Comparison of ENCODE assay signal across 19 mouse cellular contexts in genomic region chr6:117670337-117670736, GRCm38 (mm10).
DNase-seq lines count a peak whose midpoint lies in the region; ATAC-seq and TF ChIP-seq lines count a peak whose summit lies in the region.
"Had no signal": no experiment of that assay in that cellular context is flagged by ENCODE, and none has a peak within 500 bp of the region (broad histone marks: within the 10 kb centered on the region; RNA-seq: fewer than 3 reads in every experiment).

No protein-coding gene starts in this region.

- H3K9ac ChIP-seq in embryonic facial prominence, embryonic 12.5 days, result no peak overlapping the region
- no peak overlapping the region for H3K9ac ChIP-seq in limb, embryonic 15.5 days
- H3K9ac ChIP-seq in hindbrain, postnatal 0 days (replicated peaks; ENCODE audit: low read length), result no peak overlapping the region
- H3K9ac ChIP-seq: forebrain, embryonic 15.5 days; heart, embryonic 13.5 days; hindbrain, embryonic 15.5 days had no signal

- WGBS in embryonic facial prominence, embryonic 12.5 days, result 50% methylated on average over 3 of the region's 3 CpGs
- WGBS in limb, embryonic 10.5 days, result 83% methylated on average over 3 of the region's 3 CpGs
- 71% methylated on average over 3 of the region's 3 CpGs for WGBS in limb, embryonic 15.5 days
- WGBS in hindbrain, postnatal 0 days, result 56% methylated on average over 3 of the region's 3 CpGs

- no peak for ATAC-seq in embryonic facial prominence, embryonic 12.5 days (ENCODE audit: insufficient number of reproducible peaks, insufficient read depth, low FRiP score, low TSS enrichment)
- ATAC-seq in limb, embryonic 15.5 days (ENCODE audit: insufficient number of reproducible peaks, low FRiP score, low TSS enrichment, low read depth), result no peak
- no peak for ATAC-seq in hindbrain, postnatal 0 days
- ATAC-seq: CD4-positive, CD25-positive, alpha-beta regulatory T cell, adult 4 months; forebrain, embryonic 15.5 days had no signal

- H3K27ac ChIP-seq in embryonic facial prominence, embryonic 12.5 days, result peak overlapping the region; percentile 85
- H3K27ac ChIP-seq in limb, embryonic 10.5 days, result peak overlapping the region; percentile 65
- 0 out of 2 replicates have a peak overlapping the region, but pooled peaks have one; percentile 4 for H3K27ac ChIP-seq in limb, embryonic 15.5 days
- no peak overlapping the region for H3K27ac ChIP-seq in hindbrain, postnatal 0 days
- H3K27ac ChIP-seq: forebrain, embryonic 15.5 days; heart, embryonic 13.5 days; hindbrain, embryonic 15.5 days had no signal

- H3K4me1 ChIP-seq in embryonic facial prominence, embryonic 12.5 days, result peaks cover 22% of the 10 kb centered on the region
- peaks cover 27% of the 10 kb centered on the region for H3K4me1 ChIP-seq in limb, embryonic 10.5 days
- H3K4me1 ChIP-seq in limb, embryonic 15.5 days, result peaks cover 17% of the 10 kb centered on the region
- H3K4me1 ChIP-seq in hindbrain, postnatal 0 days (ENCODE audit: insufficient read depth, low read length), result no peaks in the 10 kb centered on the region
- H3K4me1 ChIP-seq: forebrain, embryonic 15.5 days; heart, embryonic 13.5 days; hindbrain, embryonic 15.5 days had no signal

- no peak for TF ChIP-seq CTCF in hindbrain, postnatal 0 days (IDR thresholded peaks at IDR 0.05; ENCODE audit: low read depth)

- peak; percentile 55 for DNase-seq in heart, adult 11 months
- DNase-seq in heart, adult 18-20 months, result no peak
- no peak for DNase-seq in limb, embryonic 10.5 days (ENCODE audit: low spot score)
- DNase-seq in left cerebral cortex, postnatal 14 days (ENCODE audit: low spot score in 2 of 2), result no peak
- no peak for DNase-seq in hindbrain, postnatal 0 days (ENCODE audit: low spot score)
- DNase-seq: adrenal gland, adult 8-10 months; adrenal gland, postnatal 36 days; B cell, adult 2 months; cerebellum, adult 2 months; cerebellum, postnatal 10 days; gastrocnemius, postnatal 36 days; heart, postnatal 36 days had no signal

- no peaks in the 10 kb centered on the region for H3K27me3 ChIP-seq in embryonic facial prominence, embryonic 12.5 days
- no peaks in the 10 kb centered on the region for H3K27me3 ChIP-seq in limb, embryonic 10.5 days (ENCODE audit: low read depth, poor library complexity, severe bottlenecking)
- H3K27me3 ChIP-seq in limb, embryonic 15.5 days, result no peaks in the 10 kb centered on the region
- H3K27me3 ChIP-seq in hindbrain, postnatal 0 days (ENCODE audit: insufficient read depth, low read length), result no peaks in the 10 kb centered on the region
- H3K27me3 ChIP-seq: forebrain, embryonic 15.5 days; heart, embryonic 13.5 days; hindbrain, embryonic 15.5 days had no signal

- no peak overlapping the region for H3K4me3 ChIP-seq in embryonic facial prominence, embryonic 12.5 days
- no peak overlapping the region for H3K4me3 ChIP-seq in limb, embryonic 10.5 days
- no peak overlapping the region for H3K4me3 ChIP-seq in limb, embryonic 15.5 days
- no peak overlapping the region for H3K4me3 ChIP-seq in hindbrain, postnatal 0 days (ENCODE audit: low read length)
- H3K4me3 ChIP-seq: forebrain, embryonic 15.5 days; heart, embryonic 13.5 days; hindbrain, embryonic 15.5 days had no signal

- intact Hi-C loops in left cerebral cortex, postnatal 14 days (cut with DNase I), result no loop called here

- H3K9me3 ChIP-seq in embryonic facial prominence, embryonic 12.5 days, result no peaks in the 10 kb centered on the region
- H3K9me3 ChIP-seq in limb, embryonic 10.5 days (replicated peaks), result no peaks in the 10 kb centered on the region
- H3K9me3 ChIP-seq in limb, embryonic 15.5 days, result no peaks in the 10 kb centered on the region
- no peaks in the 10 kb centered on the region for H3K9me3 ChIP-seq in hindbrain, postnatal 0 days (ENCODE audit: low read length)
- H3K9me3 ChIP-seq: forebrain, embryonic 15.5 days; heart, embryonic 13.5 days; hindbrain, embryonic 15.5 days had no signal

- H3K4me2 ChIP-seq in embryonic facial prominence, embryonic 12.5 days (replicated peaks), result no peak overlapping the region
- H3K4me2 ChIP-seq in limb, embryonic 15.5 days, result no peak overlapping the region
- H3K4me2 ChIP-seq in hindbrain, postnatal 0 days (ENCODE audit: low read depth, low read length), result no peak overlapping the region
- H3K4me2 ChIP-seq: forebrain, embryonic 15.5 days; heart, embryonic 13.5 days; hindbrain, embryonic 15.5 days had no signal

- no peaks in the 10 kb centered on the region for H3K36me3 ChIP-seq in embryonic facial prominence, embryonic 12.5 days
- H3K36me3 ChIP-seq in limb, embryonic 10.5 days, result no peaks in the 10 kb centered on the region
- H3K36me3 ChIP-seq in limb, embryonic 15.5 days, result no peaks in the 10 kb centered on the region
- no peaks in the 10 kb centered on the region for H3K36me3 ChIP-seq in hindbrain, postnatal 0 days (ENCODE audit: insufficient read depth, low read length)
- H3K36me3 ChIP-seq: forebrain, embryonic 15.5 days; G1E; heart, embryonic 13.5 days; hindbrain, embryonic 15.5 days had no signal
